Mouse (Mus musculus) neural tube, embryonic 11.5 days (tissue): Measurements from ENCODE around the gene Actn4. TPM values are rescaled to one million over a fixed set of nuclear protein-coding genes. Genes with fewer than 3 reads are reported as not detected.

Source experiments
- ATAC-seq: fragments of 200-750 bp; cut with Nextera tagmentation; 2 replicates; pipeline ENCODE4 v1.8.0; 2017; ENCODE audit warnings: moderate number of reproducible peaks, mild to moderate bottlenecking, moderate TSS enrichment, moderate library complexity; ENCODE audit not compliant: insufficient read depth, low FRiP score, low TSS enrichment
- DNase-seq: peaks from one replicate; pipeline ENCODE4 v3.0.0-alpha.2; 2015; ENCODE audit warnings: low spot score
- H3K27ac ChIP-seq: fragments of 300-500 bp; sonication (generic); 2 replicates; pipeline ENCODE4 v1.5.1; 2014; ENCODE audit warnings: low read depth, mild to moderate bottlenecking, low read length
- H3K27me3 ChIP-seq: fragments of 300-500 bp; sonication (generic); 2 replicates; pipeline ENCODE4 v1.6.1; 2014; ENCODE audit warnings: mild to moderate bottlenecking, low read length, mixed read lengths; ENCODE audit not compliant: control insufficient read depth, insufficient read depth
- H3K36me3 ChIP-seq: fragments of 300-500 bp; sonication (generic); 2 replicates; pipeline ENCODE4 v1.6.1; 2014; ENCODE audit warnings: mild to moderate bottlenecking, low read length, moderate library complexity, mixed read lengths; ENCODE audit not compliant: control insufficient read depth, insufficient read depth
- H3K4me1 ChIP-seq: fragments of 300-500 bp; sonication (generic); 2 replicates; pipeline ENCODE4 v1.6.1; 2014; ENCODE audit warnings: low read length, mixed read lengths; ENCODE audit not compliant: control insufficient read depth, insufficient read depth
- H3K4me2 ChIP-seq: fragments of 300-500 bp; sonication (generic); 2 replicates; pipeline ENCODE4 v1.6.1; 2014; ENCODE audit warnings: low read depth, mild to moderate bottlenecking, moderate library complexity
- H3K4me3 ChIP-seq: fragments of 300-500 bp; sonication (generic); 2 replicates; pipeline ENCODE4 v1.5.1; 2014; ENCODE audit warnings: low read depth, low read length
- H3K9ac ChIP-seq: fragments of 300-500 bp; sonication (generic); 2 replicates; pipeline ENCODE4 v1.6.1; 2014; ENCODE audit warnings: mild to moderate bottlenecking, low read length
- H3K9me3 ChIP-seq: fragments of 300-500 bp; sonication (generic); 2 replicates; pipeline ENCODE4 v1.6.1; 2016; ENCODE audit warnings: low read length; ENCODE audit not compliant: control insufficient read depth
- WGBS: fragments of 180-500 bp; shearing (Covaris S2); extraction: QIAGEN DNeasy Blood & Tissue Kit; methylation state at CpG from one replicate; pipeline ENCODE4 v1.1.7; 2014; 5-methylcytosine and 5-hydroxymethylcytosine counted together
- polyA plus RNA-seq: library from polyadenylated mRNA; unstranded; fragments of >200 nt; fragmentation: Nextera tagmentation; extraction: Ambion mirVana; gene quantifications from 2 replicates; pipeline ENCODE4 v1.2.1, GENCODE M21; 2014

Actn4 gene
- polyA plus RNA-seq, 1 experiment from 2014 or later, result 201 TPM

DNA sequence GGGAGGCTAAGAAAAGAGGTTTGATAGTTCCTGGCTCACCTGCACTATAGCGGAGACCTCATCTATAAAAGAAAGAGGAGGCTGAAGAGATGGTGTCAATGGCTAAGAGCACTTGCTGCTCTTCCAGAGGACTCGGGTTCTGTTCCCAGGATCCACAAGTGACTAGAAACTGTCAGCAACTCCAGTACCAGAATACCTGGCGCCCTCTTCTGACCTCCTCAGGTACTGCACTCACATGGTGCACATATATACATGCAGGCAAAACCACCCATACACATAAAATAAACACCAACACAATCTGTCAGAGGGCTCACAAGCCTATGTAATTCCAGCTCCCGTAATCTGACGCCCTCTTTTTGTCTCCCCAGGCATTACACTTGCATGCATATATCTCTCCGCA is 101.2 kb downstream of the Actn4 start:
- Histone ChIP-seq H3K4me2 (no peak overlapping the region), H3K9me3 (no peaks in the 10 kb centered on the region), H3K4me1 (0 out of 2 replicates have a peak, but pooled peaks cover 2% of the 10 kb centered on the region), H3K4me3 (no peak overlapping the region), H3K27me3 (no peaks in the 10 kb centered on the region), H3K36me3 (no peaks in the 10 kb centered on the region), H3K27ac (no peak overlapping the region), H3K9ac (no peak overlapping the region)
- 91% methylated on average over 6 of the region's 6 CpGs for WGBS
- DNase-seq (no peak), ATAC-seq (no peak)

GRCm38 (mm10) chr7:28859953-28860352 is 102.2 kb downstream of the Actn4 start:
- no peak overlapping the region for H3K4me2 ChIP-seq
- no peaks in the 10 kb centered on the region for H3K36me3 ChIP-seq
- no peak for DNase-seq
- no peaks in the 10 kb centered on the region for H3K4me1 ChIP-seq
- WGBS, result 92% methylated on average over 2 of the region's 2 CpGs
- H3K9me3 ChIP-seq, result no peaks in the 10 kb centered on the region
- H3K9ac ChIP-seq, result no peak overlapping the region
- H3K27me3 ChIP-seq, result no peaks in the 10 kb centered on the region
- ATAC-seq, result no peak
- no peak overlapping the region for H3K4me3 ChIP-seq
- no peak overlapping the region for H3K27ac ChIP-seq

GRCm38 (mm10) chr7:28850642-28851041 is 111.5 kb downstream of the Actn4 start:
- Histone ChIP-seq H3K36me3 (no peaks in the 10 kb centered on the region), H3K9ac (no peak overlapping the region), H3K4me3 (no peak overlapping the region), H3K27me3 (no peaks in the 10 kb centered on the region), H3K27ac (no peak overlapping the region), H3K4me2 (no peak overlapping the region), H3K9me3 (no peaks in the 10 kb centered on the region), H3K4me1 (no peaks in the 10 kb centered on the region)
- no peak for ATAC-seq
- DNase-seq, result no peak
- WGBS, result 79% methylated on average over 4 of the region's 4 CpGs

- Histone ChIP-seq H3K4me2 (no peak overlapping the region), H3K4me3 (no peak overlapping the region), H3K9ac (no peak overlapping the region), H3K27ac (no peak overlapping the region), H3K36me3 (no peaks in the 10 kb centered on the region), H3K9me3 (no peaks in the 10 kb centered on the region), H3K4me1 (no peaks in the 10 kb centered on the region), H3K27me3 (no peaks in the 10 kb centered on the region)
- ATAC-seq, result no peak
- no peak for DNase-seq
- WGBS, result 67% methylated on average over 1 of the region's 1 CpGs
These were observed 112.4 kb downstream of the Actn4 start for GRCm38 (mm10) chr7:28849700-28850236.

GRCm38 (mm10) chr7:28847273-28847672 is 114.9 kb downstream of the Actn4 start:
- H3K9ac ChIP-seq, result no peak overlapping the region
- DNase-seq (no peak), ATAC-seq (no peak)
- no peak overlapping the region for H3K4me2 ChIP-seq
- no peaks in the 10 kb centered on the region for H3K27me3 ChIP-seq
- no peak overlapping the region for H3K27ac ChIP-seq
- H3K4me1 ChIP-seq, result no peaks in the 10 kb centered on the region
- H3K9me3 ChIP-seq, result no peaks in the 10 kb centered on the region
- no peaks in the 10 kb centered on the region for H3K36me3 ChIP-seq
- 87% methylated on average over 1 of the region's 1 CpGs for WGBS
- no peak overlapping the region for H3K4me3 ChIP-seq

Other genes starting within 250 kb of the Actn4 start
- gene Fbxo17, start 245.5 kb downstream of the Actn4 start, polyA plus RNA-seq, result 7.3 and 7.7 TPM in 2 replicates
- 128 and 129 TPM in 2 replicates for gene Mrps12, start 220.5 kb downstream of the Actn4 start, polyA plus RNA-seq
- gene Sars2, start 220.3 kb downstream of the Actn4 start, polyA plus RNA-seq, result 28.8 and 32.4 TPM in 2 replicates
- 1.1 and 1.9 TPM in 2 replicates for gene Ccer2, start 206.2 kb downstream of the Actn4 start, polyA plus RNA-seq
- 73.0 and 77.0 TPM in 2 replicates for gene Sirt2, start 195.6 kb downstream of the Actn4 start, polyA plus RNA-seq
- gene Nfkbib, start 194.8 kb downstream of the Actn4 start, polyA plus RNA-seq, result 49.7 and 57.3 TPM in 2 replicates
- 2.6 and 2.8 TPM in 2 replicates for gene Rinl, start 173.4 kb downstream of the Actn4 start, polyA plus RNA-seq
- 320 and 326 TPM in 2 replicates for gene Hnrnpl, start 153.8 kb downstream of the Actn4 start, polyA plus RNA-seq
- gene Ech1, start 137.1 kb downstream of the Actn4 start, polyA plus RNA-seq, result 88.7 and 90.9 TPM in 2 replicates
- gene Lgals4, start 128.5 kb downstream of the Actn4 start, polyA plus RNA-seq, result 1.5 and 1.8 TPM in 2 replicates
- gene Lgals7, start 98.5 kb downstream of the Actn4 start, polyA plus RNA-seq, result 0.66 and 1.9 TPM in 2 replicates
- gene Capn12, start 80.9 kb downstream of the Actn4 start, polyA plus RNA-seq, result 0.21 and 0.39 TPM in 2 replicates
- 383 and 388 TPM in 2 replicates for gene Eif3k, start 19.5 kb upstream of the Actn4 start, polyA plus RNA-seq
- gene Map4k1, start 19.7 kb upstream of the Actn4 start, polyA plus RNA-seq, result 4.6 and 6.2 TPM in 2 replicates
- 2.0 and 2.2 TPM in 2 replicates for gene Ryr1, start 162.8 kb upstream of the Actn4 start, polyA plus RNA-seq
- 0.76 and 0.82 TPM in 2 replicates for gene Rasgrp4, start 172.5 kb upstream of the Actn4 start, polyA plus RNA-seq
- 17.2 and 19.1 TPM in 2 replicates for gene Fam98c, start 193.9 kb upstream of the Actn4 start, polyA plus RNA-seq
- 0.34 and 0.46 TPM in 2 replicates for gene Ggn, start 207.9 kb upstream of the Actn4 start, polyA plus RNA-seq
- 5.6 and 6.5 TPM in 2 replicates for gene Spred3, start 208.1 kb upstream of the Actn4 start, polyA plus RNA-seq
- gene Psmd8, start 218.4 kb upstream of the Actn4 start, polyA plus RNA-seq, result 321 and 325 TPM in 2 replicates